Mouse (Mus musculus): ENCODE measurements around the gene Olfr1184. TPM values are rescaled to one million over a fixed set of nuclear protein-coding genes. Genes with fewer than 3 reads are reported as not detected.
"Not testable (repeated sequence)": the region's sequence is repeated elsewhere in the genome, so short reads cannot be mapped to it uniquely, and the experiment has no call there.

Gene Olfr1184
- total RNA-seq (2015; ENCODE audit: low replicate concordance) (not detected in 2 replicates), total RNA-seq (2017; ENCODE audit: low replicate concordance) (not detected in 2 replicates)

DNA sequence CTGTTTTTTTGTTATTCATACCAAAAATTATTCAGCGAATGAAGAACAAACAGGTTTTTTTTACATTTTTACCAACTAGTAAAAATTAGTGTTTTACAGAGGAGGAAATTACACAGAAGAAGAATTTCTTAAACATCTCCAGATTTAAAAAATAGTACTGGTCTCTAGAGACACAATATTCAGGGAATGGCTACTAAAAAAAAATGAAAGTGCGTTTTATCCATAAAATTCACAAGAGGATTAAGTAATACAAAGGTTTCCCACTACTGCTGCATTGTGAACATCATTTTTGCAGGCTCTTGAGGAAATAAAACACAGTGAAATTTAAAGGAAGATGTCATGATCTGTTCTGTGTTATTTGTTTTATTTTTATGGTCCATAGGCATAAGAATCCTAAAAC is at the start of gene Olfr1184:
Olfr1184 (plus strand) TSS at position 301 of the 400 bp plus-strand sequence.
- ATAC-seq (replicated peaks; ENCODE audit: low FRiP score, poor library complexity, severe bottlenecking): no peak

DNA sequence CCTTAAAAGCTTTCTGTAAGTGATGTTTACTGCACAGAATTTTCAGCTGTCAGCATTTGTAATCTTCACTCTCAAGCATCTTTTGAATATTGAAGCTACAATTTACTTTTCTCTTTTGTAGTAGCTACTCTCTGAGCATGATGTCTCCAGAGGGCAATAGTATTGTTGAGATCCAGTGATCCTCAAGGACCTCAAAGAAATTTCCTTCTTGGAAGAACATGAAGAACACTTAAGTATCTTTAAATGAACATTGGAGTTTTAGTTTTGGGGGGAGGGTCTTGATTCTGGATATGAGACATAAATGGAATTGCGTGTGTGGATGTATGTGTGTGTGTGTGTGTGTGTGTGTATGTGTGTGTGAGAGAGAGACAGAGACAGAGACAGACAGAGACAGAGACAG is 34.4 kb upstream of the Olfr1184 start, which contains the start of gene Gm13757:
Gm13757 (minus strand) TSS at position 101 of the 400 bp plus-strand sequence.
- ATAC-seq (replicated peaks; ENCODE audit: low FRiP score, poor library complexity, severe bottlenecking): no peak

DNA sequence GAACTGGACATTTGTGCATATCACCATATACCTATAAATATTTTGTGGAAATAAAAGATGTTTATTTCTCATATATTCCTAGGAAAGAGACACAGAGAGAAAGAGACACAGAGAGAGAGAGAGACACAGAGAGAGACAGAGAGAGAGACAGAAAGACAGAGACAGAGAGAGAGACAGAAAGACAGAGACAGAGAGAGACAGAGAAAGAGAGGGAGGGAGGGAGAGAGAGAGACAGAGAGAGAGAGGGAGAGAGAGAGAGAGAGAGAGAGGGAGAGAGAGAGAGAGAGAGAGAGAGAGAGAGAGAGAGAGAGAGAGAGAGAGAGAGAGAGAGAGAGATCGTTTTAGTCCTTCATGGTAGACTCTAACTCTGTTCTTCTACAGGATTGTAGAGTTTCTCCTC is 28.8 kb upstream of the Olfr1184 start, which contains the start of gene Olfr1183:
Olfr1183 (plus strand) TSS at position 301 of the 400 bp plus-strand sequence.
- not testable (repeated sequence) for ATAC-seq (replicated peaks; ENCODE audit: low FRiP score, poor library complexity, severe bottlenecking)

DNA sequence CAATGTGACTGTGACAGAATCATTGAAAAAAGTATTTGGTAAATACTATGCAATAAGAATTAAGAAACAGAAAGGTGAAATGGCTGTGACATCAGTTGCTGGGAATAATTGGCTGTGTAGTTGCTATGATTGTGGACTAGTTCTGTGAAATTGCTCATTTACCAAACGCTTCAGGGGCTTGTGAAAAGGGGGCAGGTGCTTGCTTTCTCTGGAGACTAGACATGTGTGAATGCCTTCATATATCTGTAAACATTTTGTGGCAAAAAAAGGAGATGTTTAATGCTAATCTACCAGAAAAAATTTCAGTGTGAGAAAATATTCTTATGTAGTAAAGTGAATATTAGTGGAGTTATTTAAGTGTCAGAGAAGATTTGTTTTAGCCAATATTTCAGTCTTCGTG is 9.6 kb downstream of the Olfr1184 start, which contains the start of gene Olfr1185-ps1:
Olfr1185-ps1 (plus strand) TSS at position 301 of the 400 bp plus-strand sequence.
- ATAC-seq (replicated peaks; ENCODE audit: low FRiP score, poor library complexity, severe bottlenecking): no peak

DNA sequence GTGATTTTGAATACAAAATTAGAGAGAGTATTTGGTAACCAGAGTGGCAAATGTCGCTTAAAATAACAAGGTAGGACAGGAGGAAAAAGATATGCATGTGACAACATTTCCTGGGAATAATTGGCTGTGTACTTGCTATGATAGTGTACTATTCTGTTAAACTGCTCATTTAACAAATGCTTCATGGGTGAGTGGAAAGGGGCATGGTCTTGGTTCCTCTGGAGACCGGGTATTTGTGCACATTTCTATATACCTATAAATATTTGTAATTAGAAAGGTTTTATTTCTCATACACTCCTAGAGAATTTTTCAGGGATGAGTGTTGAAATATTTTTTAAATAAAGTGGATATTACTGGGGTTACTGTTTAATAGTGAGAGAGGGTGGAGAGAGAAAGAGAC is 34.9 kb downstream of the Olfr1184 start, which contains the start of gene Olfr1186:
Olfr1186 (plus strand) TSS at position 301 of the 400 bp plus-strand sequence.
- ATAC-seq (replicated peaks; ENCODE audit: low FRiP score, poor library complexity, severe bottlenecking): no peak

DNA sequence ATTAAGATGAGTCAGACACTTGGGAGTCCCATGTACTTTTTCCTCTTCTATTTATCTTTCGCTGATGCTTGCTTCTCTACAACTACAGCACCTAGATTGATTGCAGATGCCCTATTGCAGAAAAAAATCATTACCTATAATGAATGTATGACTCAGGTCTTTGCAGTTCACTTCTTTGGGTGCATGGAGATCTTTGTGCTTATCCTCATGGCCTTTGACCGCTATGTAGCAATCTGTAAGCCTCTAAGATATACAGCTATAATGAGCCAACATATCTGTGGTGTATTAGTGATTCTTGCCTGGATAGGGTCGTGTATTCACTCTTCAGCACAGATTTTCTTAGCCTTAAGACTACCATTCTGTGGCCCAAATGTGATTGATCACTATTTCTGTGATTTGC is 42.3 kb downstream of the Olfr1184 start:
- ATAC-seq (replicated peaks; ENCODE audit: low FRiP score, poor library complexity, severe bottlenecking): no peak

Other genes starting within 250 kb of the Olfr1184 start
- not detected in 2 replicates for gene Olfr1173, start 203.7 kb upstream of the Olfr1184 start, total RNA-seq (2015; ENCODE audit: low replicate concordance)
- not detected in 2 replicates for gene Olfr1173, start 203.7 kb upstream of the Olfr1184 start, total RNA-seq (2017; ENCODE audit: low replicate concordance)
- 0.96 TPM in 1 of 2 replicates, not detected in the other for gene Olfr1174-ps, start 168.5 kb upstream of the Olfr1184 start, total RNA-seq (2015; ENCODE audit: low replicate concordance)
- not detected in 2 replicates for gene Olfr1174-ps, start 168.5 kb upstream of the Olfr1184 start, total RNA-seq (2017; ENCODE audit: low replicate concordance)
- not detected in 2 replicates for gene Olfr1175-ps, start 156.4 kb upstream of the Olfr1184 start, total RNA-seq (2015; ENCODE audit: low replicate concordance)
- not detected in 2 replicates for gene Olfr1175-ps, start 156.4 kb upstream of the Olfr1184 start, total RNA-seq (2017; ENCODE audit: low replicate concordance)
- gene Olfr1176, start 146.9 kb upstream of the Olfr1184 start, total RNA-seq (2015; ENCODE audit: low replicate concordance): not detected in 2 replicates
- not detected in 2 replicates for gene Olfr1176, start 146.9 kb upstream of the Olfr1184 start, total RNA-seq (2017; ENCODE audit: low replicate concordance)
- gene Olfr1177-ps, start 137.1 kb upstream of the Olfr1184 start, total RNA-seq (2015; ENCODE audit: low replicate concordance): not detected in 2 replicates
- 1.5 TPM in 1 of 2 replicates, not detected in the other for gene Olfr1177-ps, start 137.1 kb upstream of the Olfr1184 start, total RNA-seq (2017; ENCODE audit: low replicate concordance)
- gene Olfr1178, start 96.5 kb upstream of the Olfr1184 start, total RNA-seq (2015; ENCODE audit: low replicate concordance): not detected in 2 replicates
- gene Olfr1178, start 96.5 kb upstream of the Olfr1184 start, total RNA-seq (2017; ENCODE audit: low replicate concordance): 0.09 and 0.84 TPM in 2 replicates
- gene Olfr1179, start 77.1 kb upstream of the Olfr1184 start, total RNA-seq (2015; ENCODE audit: low replicate concordance): not detected in 2 replicates
- gene Olfr1179, start 77.1 kb upstream of the Olfr1184 start, total RNA-seq (2017; ENCODE audit: low replicate concordance): not detected in 2 replicates
- gene Olfr1180, start 64.4 kb upstream of the Olfr1184 start, total RNA-seq (2015; ENCODE audit: low replicate concordance): not detected in 2 replicates
- not detected in 2 replicates for gene Olfr1180, start 64.4 kb upstream of the Olfr1184 start, total RNA-seq (2017; ENCODE audit: low replicate concordance)
- not detected in 2 replicates for gene Olfr1181, start 57.4 kb upstream of the Olfr1184 start, total RNA-seq (2015; ENCODE audit: low replicate concordance)
- gene Olfr1181, start 57.4 kb upstream of the Olfr1184 start, total RNA-seq (2017; ENCODE audit: low replicate concordance): not detected in 2 replicates
- 0.63 TPM in 1 of 2 replicates, not detected in the other for gene Gm13757, start 34.5 kb upstream of the Olfr1184 start, total RNA-seq (2015; ENCODE audit: low replicate concordance)
- gene Gm13757, start 34.5 kb upstream of the Olfr1184 start, total RNA-seq (2017; ENCODE audit: low replicate concordance): not detected in 2 replicates
- gene Olfr1183, start 28.7 kb upstream of the Olfr1184 start, total RNA-seq (2015; ENCODE audit: low replicate concordance): not detected in 2 replicates
- gene Olfr1183, start 28.7 kb upstream of the Olfr1184 start, total RNA-seq (2017; ENCODE audit: low replicate concordance): not detected in 2 replicates
- gene Olfr1185-ps1, start 9.7 kb downstream of the Olfr1184 start, total RNA-seq (2015; ENCODE audit: low replicate concordance): not detected in 2 replicates
- gene Olfr1185-ps1, start 9.7 kb downstream of the Olfr1184 start, total RNA-seq (2017; ENCODE audit: low replicate concordance): not detected in 2 replicates
- gene Olfr1186, start 35.0 kb downstream of the Olfr1184 start, total RNA-seq (2015; ENCODE audit: low replicate concordance): not detected in 2 replicates
- gene Olfr1186, start 35.0 kb downstream of the Olfr1184 start, total RNA-seq (2017; ENCODE audit: low replicate concordance): not detected in 2 replicates
- not detected in 2 replicates for gene Olfr1188, start 73.3 kb downstream of the Olfr1184 start, total RNA-seq (2015; ENCODE audit: low replicate concordance)
- gene Olfr1188, start 73.3 kb downstream of the Olfr1184 start, total RNA-seq (2017; ENCODE audit: low replicate concordance): not detected in 2 replicates
- not detected in 2 replicates for gene Olfr1189, start 102.9 kb downstream of the Olfr1184 start, total RNA-seq (2015; ENCODE audit: low replicate concordance)
- gene Olfr1189, start 102.9 kb downstream of the Olfr1184 start, total RNA-seq (2017; ENCODE audit: low replicate concordance): not detected in 2 replicates
- not detected in 2 replicates for gene Olfr1191-ps1, start 156.9 kb downstream of the Olfr1184 start, total RNA-seq (2015; ENCODE audit: low replicate concordance)
- gene Olfr1191-ps1, start 156.9 kb downstream of the Olfr1184 start, total RNA-seq (2017; ENCODE audit: low replicate concordance): not detected in 2 replicates
- gene Olfr1192-ps1, start 164.9 kb downstream of the Olfr1184 start, total RNA-seq (2015; ENCODE audit: low replicate concordance): not detected in 2 replicates
- 0.14 TPM in 1 of 2 replicates, not detected in the other for gene Olfr1192-ps1, start 164.9 kb downstream of the Olfr1184 start, total RNA-seq (2017; ENCODE audit: low replicate concordance)
- gene Olfr1193, start 192.0 kb downstream of the Olfr1184 start, total RNA-seq (2015; ENCODE audit: low replicate concordance): not detected in 2 replicates
- gene Olfr1193, start 192.0 kb downstream of the Olfr1184 start, total RNA-seq (2017; ENCODE audit: low replicate concordance): not detected in 2 replicates
- not detected in 2 replicates for gene Olfr1195, start 205.6 kb downstream of the Olfr1184 start, total RNA-seq (2015; ENCODE audit: low replicate concordance)
- not detected in 2 replicates for gene Olfr1195, start 205.6 kb downstream of the Olfr1184 start, total RNA-seq (2017; ENCODE audit: low replicate concordance)
- not detected in 2 replicates for gene Olfr1196, start 221.0 kb downstream of the Olfr1184 start, total RNA-seq (2015; ENCODE audit: low replicate concordance)
- not detected in 2 replicates for gene Olfr1196, start 221.0 kb downstream of the Olfr1184 start, total RNA-seq (2017; ENCODE audit: low replicate concordance)
- gene Olfr1197, start 248.8 kb downstream of the Olfr1184 start, total RNA-seq (2015; ENCODE audit: low replicate concordance): not detected in 2 replicates
- not detected in 2 replicates for gene Olfr1197, start 248.8 kb downstream of the Olfr1184 start, total RNA-seq (2017; ENCODE audit: low replicate concordance)

Data from erythroblast, adult 5-6 weeks (primary cell).